Mouse (Mus musculus) heart, embryonic 15.5 days (tissue): ENCODE data around the gene Haghl. TPM values are rescaled to one million over a fixed set of nuclear protein-coding genes. Genes with fewer than 3 reads are reported as not detected.

Experiments
- ATAC-seq: fragments of 200-750 bp; cut with Nextera tagmentation; replicated peaks from 2 replicates; pipeline ENCODE4 v1.8.0; 2017; ENCODE audit warnings: low read depth, moderate TSS enrichment; ENCODE audit not compliant: insufficient number of reproducible peaks, insufficient read depth, low FRiP score
- H3K27ac ChIP-seq: fragments of 300-500 bp; sonication (generic); 2 replicates; pipeline ENCODE4 v1.5.1; 2015; ENCODE audit warnings: mild to moderate bottlenecking, inconsistent platforms
- H3K27me3 ChIP-seq: fragments of 300-500 bp; sonication (generic); 2 replicates; pipeline ENCODE4 v1.6.1; 2015; ENCODE audit warnings: inconsistent platforms
- H3K36me3 ChIP-seq: fragments of 300-500 bp; sonication (generic); 2 replicates; pipeline ENCODE4 v1.6.1; 2015; ENCODE audit warnings: mild to moderate bottlenecking, inconsistent platforms
- H3K4me1 ChIP-seq: fragments of 300-500 bp; sonication (generic); replicated peaks from 2 replicates; pipeline ENCODE4 v1.6.1; 2015; ENCODE audit warnings: inconsistent platforms
- H3K4me2 ChIP-seq: fragments of 300-500 bp; sonication (generic); 2 replicates; pipeline ENCODE4 v1.6.1; 2015; ENCODE audit warnings: inconsistent platforms, mild to moderate bottlenecking, moderate library complexity
- H3K4me3 ChIP-seq: fragments of 300-500 bp; sonication (generic); 2 replicates; pipeline ENCODE4 v1.5.1; 2015; ENCODE audit warnings: mild to moderate bottlenecking, inconsistent platforms
- H3K9ac ChIP-seq: fragments of 300-500 bp; sonication (generic); 2 replicates; pipeline ENCODE4 v1.6.1; 2015; ENCODE audit warnings: mild to moderate bottlenecking, inconsistent platforms
- H3K9me3 ChIP-seq: fragments of 300-500 bp; sonication (generic); replicated peaks from 2 replicates; pipeline ENCODE4 v1.6.1; 2016; ENCODE audit warnings: inconsistent platforms
- WGBS: fragments of 180-500 bp; shearing (Covaris S2); methylation state at CpG from one replicate; pipeline ENCODE4 v1.1.7; 2015; ENCODE audit warnings: mixed read lengths; 5-methylcytosine and 5-hydroxymethylcytosine counted together
- polyA plus RNA-seq: library from polyadenylated mRNA; unstranded; fragments of >200 nt; fragmentation: Nextera tagmentation; extraction: Ambion mirVana; gene quantifications from 2 replicates; pipeline ENCODE4 v1.2.1, GENCODE M21; 2015

The Haghl gene
- 44.7 and 57.1 TPM in 2 replicates for polyA plus RNA-seq

- Histone ChIP-seq H3K36me3 (peaks cover 55% of the 10 kb centered on the region), H3K4me3 (peak within 1 kb of the TSS; percentile 82), H3K9ac (peak within 1 kb of the TSS; percentile 73), H3K27ac (peak within 1 kb of the TSS; percentile 93), H3K4me1 (peaks cover 34% of the 10 kb centered on the region), H3K9me3 (no peaks in the 10 kb centered on the region), H3K4me2 (peak within 1 kb of the TSS; percentile 78), H3K27me3 (no peaks in the 10 kb centered on the region)
- WGBS = under 1% methylated on average over 23 of the region's 23 CpGs
- peak; percentile 84 for ATAC-seq
Measured at GRCm38 (mm10) chr17:25785281-25785745, at the start of gene Haghl. Haghl (minus strand) TSS chr17:25785673.

- Histone ChIP-seq H3K4me1 (peaks cover 73% of the 10 kb centered on the region), H3K9me3 (no peaks in the 10 kb centered on the region), H3K4me3 (peak overlapping the region; percentile 82), H3K27me3 (no peaks in the 10 kb centered on the region), H3K9ac (peak overlapping the region; percentile 86), H3K4me2 (peak overlapping the region; percentile 91), H3K27ac (peak overlapping the region; percentile 99), H3K36me3 (peaks cover 29% of the 10 kb centered on the region)
- WGBS = 86% methylated on average over 12 of the region's 12 CpGs
- ATAC-seq = no peak
Measured at GRCm38 (mm10) chr17:25834595-25835222, 49.2 kb upstream of the Haghl start.

GRCm38 (mm10) chr17:25833961-25834594 is 48.6 kb upstream of the Haghl start:
- Histone ChIP-seq H3K27ac (peak overlapping the region; percentile 99), H3K4me2 (peak overlapping the region; percentile 91), H3K4me1 (peaks cover 76% of the 10 kb centered on the region), H3K4me3 (peak overlapping the region; percentile 82), H3K27me3 (no peaks in the 10 kb centered on the region), H3K9me3 (no peaks in the 10 kb centered on the region), H3K36me3 (peaks cover 23% of the 10 kb centered on the region), H3K9ac (peak overlapping the region; percentile 86)
- no peak for ATAC-seq
- 15% methylated on average over 6 of the region's 6 CpGs for WGBS

- Histone ChIP-seq H3K27ac (peak within 1 kb of the TSS; percentile 99), H3K4me2 (peak within 1 kb of the TSS; percentile 91), H3K9me3 (no peaks in the 10 kb centered on the region), H3K27me3 (no peaks in the 10 kb centered on the region), H3K4me1 (peaks cover 79% of the 10 kb centered on the region), H3K9ac (peak within 1 kb of the TSS; percentile 86), H3K36me3 (peaks cover 18% of the 10 kb centered on the region), H3K4me3 (peak within 1 kb of the TSS; percentile 82)
- ATAC-seq = peak; percentile 74
- WGBS = under 1% methylated on average over 24 of the region's 24 CpGs
Measured at GRCm38 (mm10) chr17:25833291-25833663, 47.8 kb upstream of the Haghl start, which contains the start of gene Stub1. Stub1 (minus strand) TSS chr17:25833404.

GRCm38 (mm10) chr17:25832436-25833290 is 47.2 kb upstream of the Haghl start:
- peaks cover 20% of the 10 kb centered on the region for H3K36me3 ChIP-seq
- peaks cover 76% of the 10 kb centered on the region for H3K4me1 ChIP-seq
- WGBS = under 1% methylated on average over 72 of the region's 77 CpGs
- peak overlapping the region; percentile 91 for H3K4me2 ChIP-seq
- no peaks in the 10 kb centered on the region for H3K27me3 ChIP-seq
- peak overlapping the region; percentile 82 for H3K4me3 ChIP-seq
- H3K27ac ChIP-seq = peak overlapping the region; percentile 99
- peak overlapping the region; percentile 86 for H3K9ac ChIP-seq
- ATAC-seq = peak; percentile 92
- H3K9me3 ChIP-seq = no peaks in the 10 kb centered on the region

GRCm38 (mm10) chr17:25831451-25832281 is 46.2 kb upstream of the Haghl start:
- ATAC-seq = no peak
- H3K4me1 ChIP-seq = peaks cover 66% of the 10 kb centered on the region
- WGBS = 44% methylated on average over 21 of the region's 21 CpGs

GRCm38 (mm10) chr17:25830806-25831431 is 45.4 kb upstream of the Haghl start:
- Histone ChIP-seq H3K27ac (no peak overlapping the region), H3K27me3 (no peaks in the 10 kb centered on the region), H3K9me3 (no peaks in the 10 kb centered on the region), H3K9ac (no peak overlapping the region), H3K36me3 (peaks cover 24% of the 10 kb centered on the region), H3K4me3 (peak overlapping the region; percentile 82), H3K4me2 (peak overlapping the region; percentile 91), H3K4me1 (peaks cover 59% of the 10 kb centered on the region)
- 84% methylated on average over 14 of the region's 14 CpGs for whole genome bisulfite sequencing
- no peak for ATAC-seq

More at GRCm38 (mm10) chr17:25831451-25832281, 46.2 kb upstream of the Haghl start:
- Histone ChIP-seq H3K36me3 (peaks cover 24% of the 10 kb centered on the region), H3K27ac (peak overlapping the region; percentile 99), H3K27me3 (no peaks in the 10 kb centered on the region), H3K9ac (peak overlapping the region; percentile 83), H3K4me2 (peak overlapping the region; percentile 91), H3K4me3 (peak overlapping the region; percentile 82), H3K9me3 (no peaks in the 10 kb centered on the region)

GRCm38 (mm10) chr17:25830200-25830753 is 44.8 kb upstream of the Haghl start:
- peak overlapping the region; percentile 84; the same call in 1 of the 2 replicates for H3K4me2 ChIP-seq

GRCm38 (mm10) chr17:25829558-25830017 is 44.1 kb upstream of the Haghl start:
- Histone ChIP-seq H3K9ac (peak overlapping the region; percentile 82), H3K4me3 (peak overlapping the region; percentile 72), H3K4me2 (peak overlapping the region; percentile 84), H3K4me1 (peaks cover 55% of the 10 kb centered on the region), H3K36me3 (peaks cover 18% of the 10 kb centered on the region), H3K9me3 (no peaks in the 10 kb centered on the region), H3K27ac (peak overlapping the region; percentile 90), H3K27me3 (no peaks in the 10 kb centered on the region)
- ATAC-seq = no peak
- 39% methylated on average over 8 of the region's 8 CpGs for WGBS

More at GRCm38 (mm10) chr17:25830200-25830753, 44.8 kb upstream of the Haghl start:
- Histone ChIP-seq H3K36me3 (peaks cover 22% of the 10 kb centered on the region), H3K9me3 (no peaks in the 10 kb centered on the region), H3K4me3 (peak overlapping the region; percentile 72), H3K27me3 (no peaks in the 10 kb centered on the region), H3K9ac (no peak overlapping the region), H3K27ac (no peak overlapping the region), H3K4me1 (peaks cover 55% of the 10 kb centered on the region)
- 79% methylated on average over 4 of the region's 4 CpGs for WGBS
- ATAC-seq = no peak
